Mouse (Mus musculus) CH12.LX (cell line): ENCODE measurements at regions not wholly inside any gene's neighbourhood (a gene's known extent, or its start where the extent isn't known, plus 50 kb on each side); places are given as distances from the start of the nearest gene placed in this dataset.

Experiments used
- DNase-seq: peaks from one replicate; pipeline ENCODE4 v3.0.0-alpha.2; 2013; ENCODE audit errors: extremely low read depth
- H3K27ac ChIP-seq: 2 replicates; pipeline ENCODE4 v1.5.1; 2012; ENCODE audit warnings: low read depth, mild to moderate bottlenecking, control low read depth, moderate library complexity; ENCODE audit not compliant: insufficient read depth
- H3K27me3 ChIP-seq: replicated peaks from 2 replicates; pipeline ENCODE3; 2012; ENCODE audit warnings: inconsistent platforms
- H3K36me3 ChIP-seq, 2 experiments: replicated peaks in 1 of 2; 2 replicates each; pipeline versions ENCODE3 to v1.6.1; 2012; ENCODE audit warnings: inconsistent platforms in 1 of 2, low read length in 1 of 2, mild to moderate bottlenecking in 1 of 2, mixed read lengths in 1 of 2, moderate library complexity in 1 of 2; ENCODE audit not compliant: control insufficient read depth in 1 of 2, insufficient read depth in 1 of 2
- H3K4me1 ChIP-seq, 2 experiments: 2 replicates each; pipeline ENCODE4 v1.6.1; 2012; ENCODE audit warnings: inconsistent platforms in 1 of 2, moderate library complexity in 1 of 2; ENCODE audit not compliant: insufficient read depth in 2 of 2, control insufficient read depth in 1 of 2
- H3K4me2 ChIP-seq: 2 replicates; pipeline ENCODE4 v1.6.1; 2012; ENCODE audit warnings: low read depth, mild to moderate bottlenecking, control low read depth; ENCODE audit not compliant: poor library complexity, insufficient read depth, severe bottlenecking
- H3K4me3 ChIP-seq, 3 experiments: fragments of 150-350 bp in 1 of 3; sonication (generic) in 1 of 3; replicated peaks in 1 of 3; 2 replicates each; pipeline versions ENCODE3 to v1.5.1; 2011 to 2012; ENCODE audit warnings: low read depth in 2 of 3, low read length in 2 of 3, mild to moderate bottlenecking in 2 of 3, moderate library complexity in 2 of 3, control low read depth in 1 of 3, improper control_type of control experiment in 1 of 3, inconsistent platforms in 1 of 3, mixed read lengths in 1 of 3; ENCODE audit not compliant: poor library complexity in 1 of 3
- H3K79me2 ChIP-seq: replicated peaks from 2 replicates; pipeline ENCODE4 v1.6.1; 2012; ENCODE audit warnings: mild to moderate bottlenecking, moderate library complexity; ENCODE audit not compliant: control insufficient read depth, poor library complexity, insufficient read depth, severe bottlenecking; ENCODE audit errors: extremely low read depth
- H3K9ac ChIP-seq: 2 replicates; pipeline ENCODE4 v1.6.1; 2012; ENCODE audit warnings: low read depth, mild to moderate bottlenecking, control low read depth, moderate library complexity; ENCODE audit not compliant: insufficient read depth
- H3K9me3 ChIP-seq: replicated peaks from 2 replicates; pipeline ENCODE3; 2012; ENCODE audit warnings: low read length, inconsistent platforms, mixed read lengths
- BHLHE40 ChIP-seq: IDR thresholded peaks from 2 replicates; pipeline ENCODE4 v1.6.1; 2011; ENCODE audit warnings: mild to moderate bottlenecking, low read depth, low read length, improper control_type of control experiment
- CHD1 ChIP-seq: IDR thresholded peaks from 2 replicates; pipeline ENCODE4 v1.6.1; 2012; ENCODE audit warnings: low read depth, low read length, improper control_type of control experiment, inconsistent platforms
- CHD2 ChIP-seq: IDR thresholded peaks from 2 replicates; pipeline ENCODE4 v1.6.1; 2011; ENCODE audit warnings: low read length, improper control_type of control experiment
- CTCF ChIP-seq, 2 experiments: IDR thresholded peaks in 1 of 2; conservative IDR thresholded peaks in 1 of 2; 2 replicates each; pipeline ENCODE4 v1.5.1; 2011 to 2012; ENCODE audit warnings: low read depth in 2 of 2, low read length in 2 of 2, improper control_type of control experiment in 1 of 2, inconsistent platforms in 1 of 2, mild to moderate bottlenecking in 1 of 2, moderate library complexity in 1 of 2
- E2F4 ChIP-seq: IDR thresholded peaks from 2 replicates; pipeline ENCODE4 v1.6.1; 2011; ENCODE audit warnings: low read depth, low read length, improper control_type of control experiment; ENCODE audit not compliant: insufficient replicate concordance
- EP300 ChIP-seq: IDR thresholded peaks from 2 replicates; pipeline ENCODE4 v1.6.1; 2011; ENCODE audit warnings: low read length, improper control_type of control experiment
- ETS1 ChIP-seq: conservative IDR thresholded peaks from 2 replicates; pipeline ENCODE4 v1.6.1; 2012; ENCODE audit warnings: low read depth, mild to moderate bottlenecking, inconsistent platforms, low read length, improper control_type of control experiment, moderate library complexity
- HCFC1 ChIP-seq: IDR thresholded peaks from 2 replicates; pipeline ENCODE4 v1.6.1; 2012; ENCODE audit warnings: low read depth, mild to moderate bottlenecking, inconsistent platforms, low read length, improper control_type of control experiment
- IRF4 ChIP-seq: IDR thresholded peaks from 2 replicates; pipeline ENCODE4 v1.6.1; 2014; ENCODE audit warnings: low read depth, mild to moderate bottlenecking, inconsistent platforms, low read length, improper control_type of control experiment
- JUN ChIP-seq: IDR thresholded peaks from 2 replicates; pipeline ENCODE4 v1.6.1; 2011; ENCODE audit warnings: low read depth, mild to moderate bottlenecking, low read length, improper control_type of control experiment, moderate library complexity; ENCODE audit not compliant: insufficient read depth
- MYC ChIP-seq: IDR thresholded peaks from 2 replicates; pipeline ENCODE4 v1.6.1; 2011; ENCODE audit warnings: low read depth, mild to moderate bottlenecking, improper control_type of control experiment, low read length
- NELFE ChIP-seq: IDR thresholded peaks from 2 replicates; pipeline ENCODE4 v1.6.1; 2011; ENCODE audit warnings: low read depth, low read length, improper control_type of control experiment
- NRF1 ChIP-seq: IDR thresholded peaks from 2 replicates; pipeline ENCODE4 v1.6.1; 2014; ENCODE audit warnings: low read depth, mild to moderate bottlenecking, inconsistent platforms, low read length, improper control_type of control experiment, moderate library complexity
- POLR2A ChIP-seq: IDR thresholded peaks from 2 replicates; pipeline ENCODE4 v1.6.1; 2011; ENCODE audit warnings: low read depth, mild to moderate bottlenecking, improper control_type of control experiment, low read length
- POLR2AphosphoS2 ChIP-seq: IDR thresholded peaks from 2 replicates; pipeline ENCODE4 v1.6.1; 2011; ENCODE audit warnings: low read depth, low read length, improper control_type of control experiment
- RCOR1 ChIP-seq: conservative IDR thresholded peaks from 2 replicates; pipeline ENCODE4 v1.6.1; 2012; ENCODE audit warnings: low read depth, mild to moderate bottlenecking, inconsistent platforms, low read length, improper control_type of control experiment
- SIN3A ChIP-seq: IDR thresholded peaks from 2 replicates; pipeline ENCODE4 v1.6.1; 2012; ENCODE audit warnings: low read length, improper control_type of control experiment, inconsistent platforms
- SMC3 ChIP-seq: IDR thresholded peaks from 2 replicates; pipeline ENCODE4 v1.6.1; 2011; ENCODE audit warnings: low read depth, low read length, improper control_type of control experiment
- TCF12 ChIP-seq: IDR thresholded peaks from 2 replicates; pipeline ENCODE4 v1.6.1; 2014; ENCODE audit warnings: low read depth, mild to moderate bottlenecking, inconsistent platforms, low read length, improper control_type of control experiment
- UBTF ChIP-seq: IDR thresholded peaks from 2 replicates; pipeline ENCODE4 v1.6.1; 2012; ENCODE audit warnings: low read depth, mild to moderate bottlenecking, inconsistent platforms, low read length, improper control_type of control experiment, moderate library complexity
- ZMIZ1 ChIP-seq: IDR thresholded peaks from 2 replicates; pipeline ENCODE4 v1.6.1; 2012; ENCODE audit warnings: low read depth, mild to moderate bottlenecking, inconsistent platforms, low read length, improper control_type of control experiment
- dilution Hi-C: fragments of 300-500 bp; cut with MboI; formaldehyde crosslinking; loops from 2 replicates; pipeline ENCODE4 v1.14.3; 2020; ENCODE audit warnings: low sequenced_read_pairs; ENCODE audit not compliant: extremely low pct_unique_long_range_greater_than_20kb, extremely low pct_ligation_motif_present
- in situ Hi-C: fragments of 300-500 bp; cut with MboI; formaldehyde crosslinking; loops from 3 replicates; pipeline ENCODE4 v1.14.3; 2019; ENCODE audit warnings: low sequenced_read_pairs, low pct_ligation_motif_present, low pct_unique_long_range_greater_than_20kb, mixed read lengths

- H3K9ac ChIP-seq, result no peak overlapping the region
- no peaks in the 10 kb centered on the region for H3K27me3 ChIP-seq
- no peak for DNase-seq
- H3K79me2 ChIP-seq, result no peaks in the 10 kb centered on the region
- no peak overlapping the region for H3K4me3 ChIP-seq
- no peak overlapping the region for H3K27ac ChIP-seq
- H3K9me3 ChIP-seq, result no peaks in the 10 kb centered on the region
- H3K36me3 ChIP-seq, result no peaks in the 10 kb centered on the region
- TF ChIP-seq EP300 (no peak), RCOR1 (no peak), ZMIZ1 (no peak), SMC3 (no peak), CTCF (conservative IDR thresholded peaks at IDR 0.05 in 1 of 2, IDR thresholded peaks at IDR 0.05 in 1 of 2; ENCODE audit: low read depth in 2 of 2, low read length in 2 of 2) (no peak)
- in situ Hi-C loops, result no loop called here
- dilution Hi-C loops, result no loop called here
- no peaks in the 10 kb centered on the region for H3K4me1 ChIP-seq
- no peak overlapping the region for H3K4me2 ChIP-seq
Observed at GRCm38 (mm10) chr13:5548768-5549167, 312.5 kb upstream of the Klf6 start.

GRCm38 (mm10) chr13:5549175-5549574 is 312.1 kb upstream of the Klf6 start:
- DNase-seq, result no peak
- Histone ChIP-seq H3K9ac (no peak overlapping the region), H3K4me3 (no peak overlapping the region), H3K27ac (no peak overlapping the region), H3K4me1 (no peaks in the 10 kb centered on the region), H3K36me3 (no peaks in the 10 kb centered on the region), H3K79me2 (no peaks in the 10 kb centered on the region), H3K4me2 (no peak overlapping the region), H3K27me3 (no peaks in the 10 kb centered on the region), H3K9me3 (no peaks in the 10 kb centered on the region)
- dilution Hi-C loops (no loop called here), in situ Hi-C loops (no loop called here)
- TF ChIP-seq BHLHE40 (no peak), JUN (no peak), NELFE (no peak), E2F4 (no peak), NRF1 (no peak), MYC (no peak), ETS1 (no peak), SIN3A (no peak), TCF12 (no peak), CHD1 (no peak), UBTF (no peak), POLR2AphosphoS2 (no peak), EP300 (no peak), IRF4 (no peak), CTCF (conservative IDR thresholded peaks at IDR 0.05 in 1 of 2, IDR thresholded peaks at IDR 0.05 in 1 of 2; ENCODE audit: low read depth in 2 of 2, low read length in 2 of 2) (no peak), HCFC1 (no peak), CHD2 (no peak), POLR2A (no peak)
